Mouse (Mus musculus): ENCODE measurements around the gene Fbxl2. TPM values are rescaled to one million over a fixed set of nuclear protein-coding genes. Genes with fewer than 3 reads are reported as not detected.

The Fbxl2 gene
- polyA plus RNA-seq, 1 experiment from 2014 or later: 4.4 TPM

DNA sequence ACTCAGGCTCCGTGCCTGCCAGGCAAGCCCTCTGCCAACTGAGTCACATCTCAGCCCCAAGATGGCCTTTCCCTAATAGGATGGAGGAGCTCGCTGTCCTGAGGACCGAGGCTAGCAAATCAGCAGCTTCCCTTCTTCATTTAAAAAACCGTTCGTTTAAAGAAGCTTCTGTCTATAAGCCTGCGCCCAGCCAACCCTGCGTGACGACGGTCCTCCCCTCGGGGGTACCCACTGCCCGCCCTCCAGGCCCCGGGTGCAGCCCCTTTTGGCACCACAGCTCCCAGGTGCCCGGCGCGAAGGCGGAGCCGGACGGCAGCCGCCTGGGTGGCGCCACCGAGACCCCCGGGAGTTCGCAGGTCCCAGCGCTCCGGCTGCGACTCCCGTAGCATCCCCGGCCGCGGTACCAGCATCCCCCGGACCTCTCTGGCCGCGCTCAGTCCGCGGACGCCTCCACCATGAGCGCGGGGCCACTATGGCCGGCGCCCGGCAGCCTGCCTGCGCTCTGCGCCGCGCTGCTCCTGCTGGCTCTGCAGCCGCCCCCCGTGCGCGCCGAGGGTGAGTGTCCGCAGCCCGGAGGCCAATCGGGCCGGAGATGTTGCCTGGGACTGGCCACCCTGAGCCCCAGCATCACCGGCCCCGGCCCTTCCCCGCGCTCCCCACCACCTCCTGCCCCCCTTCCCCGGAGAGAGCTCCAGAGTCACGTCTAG, 11.3 kb upstream of the Fbxl2 start, which contains the start of gene Susd5:
Susd5 (plus strand) TSS at position 51 of the 707 bp plus-strand sequence.
- Histone ChIP-seq H3K27ac (ENCODE audit: low read length) (no peak within 1 kb of the TSS), H3K4me1 (ENCODE audit: control insufficient read depth, insufficient read depth, low read length) (no peaks in the 10 kb centered on the region), H3K9me3 (ENCODE audit: control insufficient read depth, low read depth, low read length) (no peaks in the 10 kb centered on the region), H3K36me3 (ENCODE audit: control insufficient read depth, insufficient read depth, low read length) (no peaks in the 10 kb centered on the region), H3K4me3 (ENCODE audit: low read depth, low read length) (peak within 1 kb of the TSS; percentile 38), H3K4me2 (replicated peaks; ENCODE audit: low read depth, low read length) (peak within 1 kb of the TSS; percentile 79), H3K27me3 (ENCODE audit: control insufficient read depth, insufficient read depth, low read length) (peaks cover 13% of the 10 kb centered on the region), H3K9ac (replicated peaks; ENCODE audit: low read depth, low read length) (no peak within 1 kb of the TSS; the same call in 1 of the 2 replicates)
- under 1% methylated on average over 60 of the region's 60 CpGs for WGBS
- ATAC-seq (ENCODE audit: insufficient number of reproducible peaks, insufficient read depth, low FRiP score, low read depth): peak; percentile 69; the same call in 1 of the 2 replicates

DNA sequence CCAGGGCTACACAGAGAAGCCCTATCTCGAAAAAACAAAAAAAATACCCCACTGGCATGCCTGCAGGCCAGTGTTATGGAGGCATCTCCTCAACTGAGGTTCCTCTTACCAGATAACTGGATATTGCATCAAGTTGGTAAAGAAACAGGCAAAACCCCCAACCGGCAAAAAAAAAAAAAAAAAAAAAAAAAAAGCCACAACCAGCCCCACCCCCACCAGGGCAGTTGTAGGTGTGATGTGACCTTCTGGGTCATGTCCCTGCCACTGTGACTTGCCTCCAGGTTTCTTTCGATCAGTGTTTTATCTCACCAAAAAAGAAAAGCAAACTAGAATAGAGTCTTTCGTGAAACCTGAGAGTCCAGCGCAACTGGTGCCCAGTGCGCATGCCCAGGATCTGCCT, 6.9 kb upstream of the Fbxl2 start:
- Histone ChIP-seq H3K9me3 (ENCODE audit: control insufficient read depth, low read depth, low read length) (no peaks in the 10 kb centered on the region), H3K27ac (ENCODE audit: low read length) (no peak overlapping the region), H3K9ac (replicated peaks; ENCODE audit: low read depth, low read length) (no peak overlapping the region), H3K27me3 (ENCODE audit: control insufficient read depth, insufficient read depth, low read length) (peaks cover 13% of the 10 kb centered on the region), H3K4me3 (ENCODE audit: low read depth, low read length) (no peak overlapping the region), H3K4me1 (ENCODE audit: control insufficient read depth, insufficient read depth, low read length) (no peaks in the 10 kb centered on the region), H3K4me2 (replicated peaks; ENCODE audit: low read depth, low read length) (no peak overlapping the region), H3K36me3 (ENCODE audit: control insufficient read depth, insufficient read depth, low read length) (no peaks in the 10 kb centered on the region)
- WGBS: 71% methylated on average over 6 of the region's 6 CpGs
- no peak for ATAC-seq (ENCODE audit: insufficient number of reproducible peaks, insufficient read depth, low FRiP score, low read depth)

- H3K27ac ChIP-seq (ENCODE audit: low read length): no peak overlapping the region
- 0 out of 2 replicates have a peak, but pooled peaks have one; percentile 28 for ATAC-seq (ENCODE audit: insufficient number of reproducible peaks, insufficient read depth, low FRiP score, low read depth)
- H3K4me3 ChIP-seq (ENCODE audit: low read depth, low read length): no peak overlapping the region
- H3K9me3 ChIP-seq (ENCODE audit: control insufficient read depth, low read depth, low read length): no peaks in the 10 kb centered on the region
- 74% methylated on average over 4 of the region's 4 CpGs for WGBS
- H3K4me1 ChIP-seq (ENCODE audit: control insufficient read depth, insufficient read depth, low read length): no peaks in the 10 kb centered on the region
- H3K27me3 ChIP-seq (ENCODE audit: control insufficient read depth, insufficient read depth, low read length): peaks cover 7% of the 10 kb centered on the region
- no peaks in the 10 kb centered on the region for H3K36me3 ChIP-seq (ENCODE audit: control insufficient read depth, insufficient read depth, low read length)
- H3K4me2 ChIP-seq (replicated peaks; ENCODE audit: low read depth, low read length): no peak overlapping the region
- no peak overlapping the region for H3K9ac ChIP-seq (replicated peaks; ENCODE audit: low read depth, low read length)
These were observed 6.0 kb upstream of the Fbxl2 start for GRCm38 (mm10) chr9:114052031-114052430.

- no peak for ATAC-seq (ENCODE audit: insufficient number of reproducible peaks, insufficient read depth, low FRiP score, low read depth)
- H3K9me3 ChIP-seq (ENCODE audit: control insufficient read depth, low read depth, low read length): no peaks in the 10 kb centered on the region
- H3K27ac ChIP-seq (ENCODE audit: low read length): no peak overlapping the region
- no peaks in the 10 kb centered on the region for H3K36me3 ChIP-seq (ENCODE audit: control insufficient read depth, insufficient read depth, low read length)
- H3K4me2 ChIP-seq (replicated peaks; ENCODE audit: low read depth, low read length): no peak overlapping the region
- H3K27me3 ChIP-seq (ENCODE audit: control insufficient read depth, insufficient read depth, low read length): peaks cover under 1% of the 10 kb centered on the region; the same call in 1 of the 2 replicates
- 86% methylated on average over 16 of the region's 16 CpGs for WGBS
- no peak overlapping the region for H3K4me3 ChIP-seq (ENCODE audit: low read depth, low read length)
- H3K4me1 ChIP-seq (ENCODE audit: control insufficient read depth, insufficient read depth, low read length): no peaks in the 10 kb centered on the region
- H3K9ac ChIP-seq (replicated peaks; ENCODE audit: low read depth, low read length): no peak overlapping the region
These were observed 4.8 kb upstream of the Fbxl2 start for GRCm38 (mm10) chr9:114050778-114051177.

- Histone ChIP-seq H3K4me3 (ENCODE audit: low read depth, low read length) (no peak overlapping the region), H3K9me3 (ENCODE audit: control insufficient read depth, low read depth, low read length) (no peaks in the 10 kb centered on the region), H3K36me3 (ENCODE audit: control insufficient read depth, insufficient read depth, low read length) (no peaks in the 10 kb centered on the region), H3K4me2 (replicated peaks; ENCODE audit: low read depth, low read length) (no peak overlapping the region), H3K27ac (ENCODE audit: low read length) (no peak overlapping the region), H3K9ac (replicated peaks; ENCODE audit: low read depth, low read length) (no peak overlapping the region), H3K27me3 (ENCODE audit: control insufficient read depth, insufficient read depth, low read length) (no peaks in the 10 kb centered on the region), H3K4me1 (ENCODE audit: control insufficient read depth, insufficient read depth, low read length) (no peaks in the 10 kb centered on the region)
- ATAC-seq (ENCODE audit: insufficient number of reproducible peaks, insufficient read depth, low FRiP score, low read depth): no peak
- 89% methylated on average over 7 of the region's 7 CpGs for WGBS
These were observed 4.1 kb upstream of the Fbxl2 start for GRCm38 (mm10) chr9:114050106-114050505.

- 89% methylated on average over 7 of the region's 7 CpGs for WGBS
- H3K4me2 ChIP-seq (replicated peaks; ENCODE audit: low read depth, low read length): no peak overlapping the region
- H3K36me3 ChIP-seq (ENCODE audit: control insufficient read depth, insufficient read depth, low read length): no peaks in the 10 kb centered on the region
- H3K4me1 ChIP-seq (ENCODE audit: control insufficient read depth, insufficient read depth, low read length): no peaks in the 10 kb centered on the region
- H3K9ac ChIP-seq (replicated peaks; ENCODE audit: low read depth, low read length): no peak overlapping the region
- no peaks in the 10 kb centered on the region for H3K9me3 ChIP-seq (ENCODE audit: control insufficient read depth, low read depth, low read length)
- H3K27me3 ChIP-seq (ENCODE audit: control insufficient read depth, insufficient read depth, low read length): no peaks in the 10 kb centered on the region
- H3K27ac ChIP-seq (ENCODE audit: low read length): no peak overlapping the region
- no peak overlapping the region for H3K4me3 ChIP-seq (ENCODE audit: low read depth, low read length)
- no peak for ATAC-seq (ENCODE audit: insufficient number of reproducible peaks, insufficient read depth, low FRiP score, low read depth)
These were observed 685 bp upstream of the Fbxl2 start for GRCm38 (mm10) chr9:114046676-114047075.

- Histone ChIP-seq H3K4me3 (ENCODE audit: low read depth, low read length) (no peak overlapping the region), H3K4me2 (replicated peaks; ENCODE audit: low read depth, low read length) (no peak overlapping the region), H3K4me1 (ENCODE audit: control insufficient read depth, insufficient read depth, low read length) (no peaks in the 10 kb centered on the region), H3K27me3 (ENCODE audit: control insufficient read depth, insufficient read depth, low read length) (no peaks in the 10 kb centered on the region), H3K9me3 (ENCODE audit: control insufficient read depth, low read depth, low read length) (no peaks in the 10 kb centered on the region), H3K36me3 (ENCODE audit: control insufficient read depth, insufficient read depth, low read length) (no peaks in the 10 kb centered on the region), H3K9ac (replicated peaks; ENCODE audit: low read depth, low read length) (no peak overlapping the region), H3K27ac (ENCODE audit: low read length) (no peak overlapping the region)
- WGBS: 56% methylated on average over 3 of the region's 3 CpGs
- ATAC-seq (ENCODE audit: insufficient number of reproducible peaks, insufficient read depth, low FRiP score, low read depth): no peak
These were observed 1.5 kb downstream of the Fbxl2 start for GRCm38 (mm10) chr9:114044446-114044845.

GRCm38 (mm10) chr9:114042490-114042889, 3.5 kb downstream of the Fbxl2 start:
- no peak overlapping the region for H3K4me3 ChIP-seq (ENCODE audit: low read depth, low read length)
- no peak overlapping the region for H3K4me2 ChIP-seq (replicated peaks; ENCODE audit: low read depth, low read length)
- WGBS: 52% methylated on average over 6 of the region's 6 CpGs
- H3K4me1 ChIP-seq (ENCODE audit: control insufficient read depth, insufficient read depth, low read length): no peaks in the 10 kb centered on the region
- no peaks in the 10 kb centered on the region for H3K36me3 ChIP-seq (ENCODE audit: control insufficient read depth, insufficient read depth, low read length)
- H3K27ac ChIP-seq (ENCODE audit: low read length): no peak overlapping the region
- no peaks in the 10 kb centered on the region for H3K27me3 ChIP-seq (ENCODE audit: control insufficient read depth, insufficient read depth, low read length)
- no peaks in the 10 kb centered on the region for H3K9me3 ChIP-seq (ENCODE audit: control insufficient read depth, low read depth, low read length)
- no peak for ATAC-seq (ENCODE audit: insufficient number of reproducible peaks, insufficient read depth, low FRiP score, low read depth)
- no peak overlapping the region for H3K9ac ChIP-seq (replicated peaks; ENCODE audit: low read depth, low read length)

DNA sequence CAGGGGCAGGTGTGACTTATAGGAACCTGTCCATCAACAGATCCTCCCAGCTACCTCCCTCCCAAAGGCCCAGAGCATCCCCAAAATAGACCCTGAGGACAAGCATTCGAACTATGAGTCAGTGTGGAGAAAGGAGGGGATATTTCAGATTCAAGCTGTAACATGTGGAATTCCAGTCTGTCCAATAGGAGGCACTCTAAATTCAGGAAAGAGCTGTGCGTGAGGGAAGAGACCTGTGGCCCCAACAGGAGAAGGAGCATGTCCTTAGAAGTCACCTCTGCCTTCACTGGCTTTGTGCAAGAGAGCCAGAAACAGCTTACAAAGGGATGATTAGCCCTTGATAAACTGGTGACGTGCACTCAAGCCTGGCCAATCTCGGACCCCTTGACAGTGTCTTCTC, 5.0 kb downstream of the Fbxl2 start:
- H3K27me3 ChIP-seq (ENCODE audit: control insufficient read depth, insufficient read depth, low read length): no peaks in the 10 kb centered on the region
- no peaks in the 10 kb centered on the region for H3K4me1 ChIP-seq (ENCODE audit: control insufficient read depth, insufficient read depth, low read length)
- 79% methylated on average over 4 of the region's 4 CpGs for WGBS
- H3K4me3 ChIP-seq (ENCODE audit: low read depth, low read length): no peak overlapping the region
- H3K9me3 ChIP-seq (ENCODE audit: control insufficient read depth, low read depth, low read length): no peaks in the 10 kb centered on the region
- H3K9ac ChIP-seq (replicated peaks; ENCODE audit: low read depth, low read length): no peak overlapping the region
- H3K36me3 ChIP-seq (ENCODE audit: control insufficient read depth, insufficient read depth, low read length): no peaks in the 10 kb centered on the region
- no peak for ATAC-seq (ENCODE audit: insufficient number of reproducible peaks, insufficient read depth, low FRiP score, low read depth)
- no peak overlapping the region for H3K27ac ChIP-seq (ENCODE audit: low read length)
- H3K4me2 ChIP-seq (replicated peaks; ENCODE audit: low read depth, low read length): no peak overlapping the region
